Mouse (Mus musculus): ENCODE results near the gene Gstp2.

GRCm38 (mm10) chr19:4000949-4001525, 44.8 kb downstream of the Gstp2 start:
- TF ChIP-seq POLR2A (IDR thresholded peaks at IDR 0.05; ENCODE audit: low read depth, low read length) = no peak
- TF ChIP-seq CTCF (IDR thresholded peaks at IDR 0.05; ENCODE audit: extremely low read depth, insufficient read depth, insufficient read length, insufficient replicate concordance) = no peak
